Mouse (Mus musculus): ENCODE measurements around the gene Mcub. TPM values are rescaled to one million over a fixed set of nuclear protein-coding genes. Genes with fewer than 3 reads are reported as not detected.

Gene Mcub
- polyA plus RNA-seq, 1 experiment from 2014 or later, result 4.1 TPM

DNA sequence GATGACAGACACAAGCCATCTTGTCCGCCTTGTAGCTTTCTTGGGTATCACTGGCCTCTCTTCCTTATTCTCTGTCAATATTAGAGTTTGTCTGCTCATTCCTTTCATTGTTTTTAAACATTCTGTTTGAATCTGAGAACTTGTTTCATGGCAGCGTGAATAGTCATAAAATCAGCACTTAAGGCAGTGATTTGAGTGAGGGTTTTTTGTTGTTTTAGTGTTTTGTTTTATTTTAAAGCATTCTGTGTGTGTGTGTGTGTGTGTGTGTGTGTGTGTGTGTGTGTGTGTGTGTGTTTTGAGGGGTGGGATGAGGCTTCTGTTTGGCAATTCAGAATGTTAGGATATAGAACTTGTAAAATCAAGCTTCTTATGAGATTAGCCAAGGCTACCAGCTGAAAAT, 90.1 kb downstream of the Mcub start:
- no peak overlapping the region for H3K4me3 ChIP-seq (ENCODE audit: low read depth, low read length)
- WGBS, result 71% methylated on average over 2 of the region's 2 CpGs
- no peaks in the 10 kb centered on the region for H3K36me3 ChIP-seq (ENCODE audit: control insufficient read depth, insufficient read depth)
- no peaks in the 10 kb centered on the region for H3K9me3 ChIP-seq (ENCODE audit: control insufficient read depth)
- no peak overlapping the region for H3K9ac ChIP-seq (ENCODE audit: low read depth, low read length)
- H3K27me3 ChIP-seq (replicated peaks; ENCODE audit: control insufficient read depth, insufficient read depth, low read length), result no peaks in the 10 kb centered on the region
- H3K4me1 ChIP-seq (replicated peaks; ENCODE audit: control insufficient read depth, insufficient read depth, low read length), result no peaks in the 10 kb centered on the region
- no peak overlapping the region for H3K27ac ChIP-seq (ENCODE audit: low read depth, low read length)
- ATAC-seq, result no peak
- no peak for TF ChIP-seq CTCF (IDR thresholded peaks at IDR 0.05; ENCODE audit: low read depth)
- H3K4me2 ChIP-seq (replicated peaks; ENCODE audit: low read depth), result no peak overlapping the region

DNA sequence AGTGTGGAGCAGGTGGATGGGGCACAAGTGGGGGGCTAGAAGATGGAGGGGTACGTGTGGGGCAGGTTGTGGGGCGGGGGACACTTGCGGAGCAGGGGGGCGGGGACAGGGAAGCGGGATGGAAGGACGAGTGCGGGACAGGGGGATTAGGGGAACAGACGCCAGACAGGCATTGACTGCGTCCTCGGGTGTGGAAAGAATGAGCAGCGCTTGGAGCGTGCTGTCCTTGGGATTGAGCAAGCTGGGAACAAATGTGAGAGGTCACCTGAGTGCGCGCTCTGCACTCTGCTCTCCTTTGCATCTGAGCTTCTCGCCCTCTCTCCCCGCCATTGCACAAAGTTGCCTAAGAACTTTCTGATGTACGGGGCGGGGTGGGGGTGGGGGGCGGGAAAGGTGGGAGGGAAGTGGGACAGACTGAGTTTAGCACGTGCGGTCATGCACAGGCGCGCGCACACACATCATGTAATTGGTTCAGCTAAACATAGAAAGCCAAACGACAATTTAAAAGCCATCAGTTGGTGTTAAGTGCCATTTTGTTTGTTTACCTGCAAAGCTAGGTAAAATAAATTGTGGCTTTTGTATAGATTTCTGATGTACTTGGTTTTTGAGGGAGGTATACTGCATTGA, 90.8 kb downstream of the Mcub start:
- Histone ChIP-seq H3K4me2 (replicated peaks; ENCODE audit: low read depth) (peak overlapping the region; percentile 90), H3K27me3 (replicated peaks; ENCODE audit: control insufficient read depth, insufficient read depth, low read length) (no peaks in the 10 kb centered on the region), H3K9ac (ENCODE audit: low read depth, low read length) (peak overlapping the region; percentile 69; the same call in 1 of the 2 replicates), H3K4me3 (ENCODE audit: low read depth, low read length) (peak overlapping the region; percentile 68), H3K4me1 (replicated peaks; ENCODE audit: control insufficient read depth, insufficient read depth, low read length) (no peaks in the 10 kb centered on the region), H3K36me3 (ENCODE audit: control insufficient read depth, insufficient read depth) (no peaks in the 10 kb centered on the region), H3K9me3 (ENCODE audit: control insufficient read depth) (no peaks in the 10 kb centered on the region), H3K27ac (ENCODE audit: low read depth, low read length) (0 out of 2 replicates have a peak overlapping the region, but pooled peaks have one; percentile 35)
- no peak for TF ChIP-seq CTCF (IDR thresholded peaks at IDR 0.05; ENCODE audit: low read depth)
- peak; percentile 79 for ATAC-seq
- 2% methylated on average over 25 of the region's 25 CpGs for WGBS

DNA sequence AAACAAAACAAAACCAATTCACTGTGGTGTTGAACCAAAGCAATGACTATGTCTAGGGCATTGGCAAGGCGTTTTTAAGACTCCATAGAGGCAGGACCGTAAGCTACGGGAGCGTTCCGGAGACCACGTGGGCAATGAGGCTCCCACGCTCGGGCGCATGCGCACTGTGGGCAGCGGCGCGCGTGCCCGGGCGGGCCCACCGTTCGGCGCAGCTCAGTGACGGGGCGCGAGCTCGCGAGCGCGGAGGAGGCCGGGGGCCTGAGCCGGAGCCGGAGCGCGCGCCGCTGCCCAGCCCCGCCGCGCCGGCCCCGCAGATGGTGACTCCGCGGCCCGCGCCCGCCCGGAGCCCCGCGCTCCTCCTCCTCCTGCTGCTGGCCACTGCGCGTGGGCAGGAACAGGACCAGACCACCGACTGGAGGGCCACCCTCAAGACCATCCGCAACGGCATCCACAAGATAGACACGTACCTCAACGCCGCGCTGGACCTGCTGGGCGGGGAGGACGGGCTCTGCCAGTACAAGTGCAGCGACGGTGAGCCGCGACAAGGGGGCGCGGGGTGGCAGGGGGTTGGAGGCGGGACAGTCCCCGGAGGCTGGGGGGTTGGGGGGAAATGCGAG, 91.5 kb downstream of the Mcub start, which contains the start of gene Pla2g12a:
TSS of gene Pla2g12a (plus strand) at position 202 of the 617 bp plus-strand sequence.
- H3K27ac ChIP-seq (ENCODE audit: low read depth, low read length), result 0 out of 2 replicates have a peak within 1 kb of the TSS, but pooled peaks have one; percentile 35

DNA sequence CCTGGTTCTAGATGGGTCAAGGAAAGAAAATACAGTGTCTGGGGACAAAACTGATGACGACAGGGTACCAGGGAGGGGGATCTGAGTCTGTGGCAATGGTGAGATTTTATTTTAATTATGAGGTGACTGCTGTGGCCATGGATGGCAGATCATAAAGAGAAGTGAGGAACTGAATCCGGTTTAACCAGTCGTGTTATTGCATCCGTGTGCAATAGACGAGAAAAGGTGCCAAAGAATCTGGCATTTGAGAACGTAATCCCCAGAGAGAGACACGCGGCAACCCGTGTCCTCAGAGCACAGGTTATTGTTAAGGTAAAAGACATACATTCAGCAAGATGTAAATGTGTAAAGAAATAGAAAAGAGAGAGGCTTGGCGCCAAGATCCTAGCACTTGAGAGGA, 92.7 kb downstream of the Mcub start:
- Histone ChIP-seq H3K4me3 (ENCODE audit: low read depth, low read length) (no peak overlapping the region), H3K36me3 (ENCODE audit: control insufficient read depth, insufficient read depth) (no peaks in the 10 kb centered on the region), H3K4me1 (replicated peaks; ENCODE audit: control insufficient read depth, insufficient read depth, low read length) (no peaks in the 10 kb centered on the region), H3K27ac (ENCODE audit: low read depth, low read length) (no peak overlapping the region), H3K4me2 (replicated peaks; ENCODE audit: low read depth) (no peak overlapping the region), H3K9me3 (ENCODE audit: control insufficient read depth) (no peaks in the 10 kb centered on the region), H3K9ac (ENCODE audit: low read depth, low read length) (no peak overlapping the region), H3K27me3 (replicated peaks; ENCODE audit: control insufficient read depth, insufficient read depth, low read length) (no peaks in the 10 kb centered on the region)
- no peak for ATAC-seq
- no peak for TF ChIP-seq CTCF (IDR thresholded peaks at IDR 0.05; ENCODE audit: low read depth)
- WGBS, result 82% methylated on average over 10 of the region's 10 CpGs

More for the DNA sequence above, 91.5 kb downstream of the Mcub start, which contains the start of gene Pla2g12a:
- peak; percentile 39 for TF ChIP-seq CTCF (IDR thresholded peaks at IDR 0.05; ENCODE audit: low read depth)
- peak; percentile 82 for ATAC-seq
- no peaks in the 10 kb centered on the region for H3K9me3 ChIP-seq (ENCODE audit: control insufficient read depth)
- peak within 1 kb of the TSS; percentile 69 for H3K9ac ChIP-seq (ENCODE audit: low read depth, low read length)
- H3K36me3 ChIP-seq (ENCODE audit: control insufficient read depth, insufficient read depth), result no peaks in the 10 kb centered on the region
- peak within 1 kb of the TSS; percentile 68 for H3K4me3 ChIP-seq (ENCODE audit: low read depth, low read length)
- H3K4me1 ChIP-seq (replicated peaks; ENCODE audit: control insufficient read depth, insufficient read depth, low read length), result no peaks in the 10 kb centered on the region
- H3K4me2 ChIP-seq (replicated peaks; ENCODE audit: low read depth), result peak within 1 kb of the TSS; percentile 90
- WGBS, result under 1% methylated on average over 46 of the region's 66 CpGs
- no peaks in the 10 kb centered on the region for H3K27me3 ChIP-seq (replicated peaks; ENCODE audit: control insufficient read depth, insufficient read depth, low read length)

Other genes starting within 250 kb of the Mcub start
- 0.84 and 0.85 TPM in 2 replicates for gene Egf, start 214.9 kb downstream of the Mcub start, polyA plus RNA-seq (2015; fragmentation: Nextera tagmentation; extraction: Ambion mirVana)
- 0.05 TPM in 1 of 2 replicates, not detected in the other for gene Lrit3, start 166.2 kb downstream of the Mcub start, polyA plus RNA-seq (2015; fragmentation: Nextera tagmentation; extraction: Ambion mirVana)
- 0.12 TPM in 1 of 2 replicates, not detected in the other for gene Rrh, start 147.6 kb downstream of the Mcub start, polyA plus RNA-seq (2015; fragmentation: Nextera tagmentation; extraction: Ambion mirVana)
- 29.6 and 31.1 TPM in 2 replicates for gene Gar1, start 138.8 kb downstream of the Mcub start, polyA plus RNA-seq (2015; fragmentation: Nextera tagmentation; extraction: Ambion mirVana)
- 54.6 and 55.6 TPM in 2 replicates for gene Cfi, start 134.3 kb downstream of the Mcub start, polyA plus RNA-seq (2015; fragmentation: Nextera tagmentation; extraction: Ambion mirVana)
- 29.1 TPM in 2 replicates for gene Pla2g12a, start 91.6 kb downstream of the Mcub start, polyA plus RNA-seq (2015; fragmentation: Nextera tagmentation; extraction: Ambion mirVana)
- 132 and 135 TPM in 2 replicates for gene Casp6, start 68.8 kb downstream of the Mcub start, polyA plus RNA-seq (2015; fragmentation: Nextera tagmentation; extraction: Ambion mirVana)
- gene Sec24b, start 91.3 kb upstream of the Mcub start, polyA plus RNA-seq (2015; fragmentation: Nextera tagmentation; extraction: Ambion mirVana), result 13.1 and 13.4 TPM in 2 replicates
- gene Col25a1, start 161.3 kb upstream of the Mcub start, polyA plus RNA-seq (2015; fragmentation: Nextera tagmentation; extraction: Ambion mirVana), result 0.59 and 0.67 TPM in 2 replicates